Mouse (Mus musculus) gastrocnemius, postnatal 25 days (tissue): ENCODE results near the gene Pcnx2. TPM values are rescaled to one million over a fixed set of nuclear protein-coding genes. Genes with fewer than 3 reads are reported as not detected.
A peak's percentile ranks its signal among the peaks of the same experiment; 100 is the strongest.

ENCODE experiments used
- DNase-seq: peaks from one replicate; pipeline ENCODE4 v3.0.0; 2022
- long read RNA-seq, 2 experiments: library from polyadenylated mRNA; stranded (forward); transcript quantifications; one replicate each; pipeline ENCODE4 v2.0.0; 2021
- total RNA-seq, 2 experiments: library from RNA; stranded (reverse); gene quantifications; 1 replicate in 1 of 2; 2 replicates in 1 of 2; pipeline ENCODE4 v1.2.3; 2021

Pcnx2 gene
- under 1 TPM; 0.29 to 0.41 TPM for total RNA-seq
- long read RNA-seq, experiment 1, partial matches to known transcripts, result 1 of 1 reads
- long read RNA-seq, experiment 1, other reads (novel, unspliced or antisense), result 0 of 1 reads
- long read RNA-seq, experiment 2, result 0 reads

- no peak for DNase-seq
Observed at GRCm38 (mm10) chr8:125897868-125898788, at the start of gene Pcnx2. Gene Pcnx2, minus strand, starts transcription at chr8:125898317.

- DNase-seq, result no peak
Observed at GRCm38 (mm10) chr8:125944511-125944910, 46.4 kb upstream of the Pcnx2 start.

- DNase-seq, result no peak
Observed at GRCm38 (mm10) chr8:125935649-125936048, 37.5 kb upstream of the Pcnx2 start.

GRCm38 (mm10) chr8:125931822-125932221 lies 33.7 kb upstream of the Pcnx2 start:
- DNase-seq, result no peak

GRCm38 (mm10) chr8:125930276-125931046 lies 32.3 kb upstream of the Pcnx2 start:
- no peak for DNase-seq

- DNase-seq, result no peak
Observed at GRCm38 (mm10) chr8:125926636-125927035, 28.5 kb upstream of the Pcnx2 start.

- DNase-seq, result no peak
Observed at GRCm38 (mm10) chr8:125922333-125922732, 24.2 kb upstream of the Pcnx2 start.

- no peak for DNase-seq
Observed at GRCm38 (mm10) chr8:125920761-125921160, 22.6 kb upstream of the Pcnx2 start.

GRCm38 (mm10) chr8:125920281-125920680 lies 22.2 kb upstream of the Pcnx2 start:
- DNase-seq, result no peak

- no peak for DNase-seq
Observed at GRCm38 (mm10) chr8:125919560-125919959, 21.4 kb upstream of the Pcnx2 start.

- DNase-seq, result no peak
Observed at GRCm38 (mm10) chr8:125918719-125919118, 20.6 kb upstream of the Pcnx2 start.

- no peak for DNase-seq
Observed at GRCm38 (mm10) chr8:125917013-125917412, 18.9 kb upstream of the Pcnx2 start.

GRCm38 (mm10) chr8:125914386-125914785 lies 16.3 kb upstream of the Pcnx2 start:
- DNase-seq, result no peak

- no peak for DNase-seq
Observed at GRCm38 (mm10) chr8:125913206-125913605, 15.1 kb upstream of the Pcnx2 start.

- no peak for DNase-seq
Observed at GRCm38 (mm10) chr8:125911229-125911580, 13.1 kb upstream of the Pcnx2 start.

- peak; percentile 7 for DNase-seq
Observed at GRCm38 (mm10) chr8:125910365-125911228, 12.5 kb upstream of the Pcnx2 start, which contains the start of gene Map3k21. Gene Map3k21, plus strand, starts transcription at chr8:125910450.

- no peak for DNase-seq
Observed at GRCm38 (mm10) chr8:125909661-125910364, 11.7 kb upstream of the Pcnx2 start.

GRCm38 (mm10) chr8:125907311-125907710 lies 9.2 kb upstream of the Pcnx2 start:
- DNase-seq, result no peak

- DNase-seq, result no peak
Observed at GRCm38 (mm10) chr8:125905341-125905740, 7.2 kb upstream of the Pcnx2 start.

- DNase-seq, result no peak
Observed at GRCm38 (mm10) chr8:125902521-125902920, 4.4 kb upstream of the Pcnx2 start.

GRCm38 (mm10) chr8:125901167-125901566 lies 3.0 kb upstream of the Pcnx2 start:
- DNase-seq, result no peak
